Mouse (Mus musculus) heart, embryonic 16.5 days (tissue): Measurements from ENCODE around the gene Tcp1. TPM values are rescaled to one million over a fixed set of nuclear protein-coding genes. Genes with fewer than 3 reads are reported as not detected.
A peak's percentile ranks its signal among the peaks of the same experiment; 100 is the strongest.
"Not testable (repeated sequence)": the region's sequence is repeated elsewhere in the genome, so short reads cannot be mapped to it uniquely, and the experiment has no call there.

Experiments
- ATAC-seq: fragments of 200-750 bp; cut with Nextera tagmentation; replicated peaks from 2 replicates; pipeline ENCODE4 v1.8.0; 2017; ENCODE audit warnings: moderate number of reproducible peaks; ENCODE audit not compliant: insufficient read depth, low FRiP score; ENCODE audit errors: extremely low read depth
- H3K27ac ChIP-seq: fragments of 300-500 bp; sonication (generic); 2 replicates; pipeline ENCODE4 v1.5.1; 2014; ENCODE audit warnings: mild to moderate bottlenecking, low read length, control low read depth, moderate library complexity
- H3K27me3 ChIP-seq: fragments of 300-500 bp; sonication (generic); 2 replicates; pipeline ENCODE4 v1.6.1; 2014; ENCODE audit warnings: low read length, mixed read lengths; ENCODE audit not compliant: control insufficient read depth, insufficient read depth
- H3K36me3 ChIP-seq: fragments of 300-500 bp; sonication (generic); 2 replicates; pipeline ENCODE4 v1.6.1; 2014; ENCODE audit not compliant: control insufficient read depth, insufficient read depth
- H3K4me1 ChIP-seq: fragments of 300-500 bp; sonication (generic); 2 replicates; pipeline ENCODE4 v1.6.1; 2014; ENCODE audit warnings: low read length, mixed read lengths; ENCODE audit not compliant: control insufficient read depth, insufficient read depth
- H3K4me2 ChIP-seq: fragments of 300-500 bp; sonication (generic); 2 replicates; pipeline ENCODE4 v1.6.1; 2014; ENCODE audit warnings: low read depth, mild to moderate bottlenecking, control low read depth, low read length
- H3K4me3 ChIP-seq: fragments of 300-500 bp; sonication (generic); 2 replicates; pipeline ENCODE4 v1.5.1; 2014; ENCODE audit warnings: mild to moderate bottlenecking, control low read depth, low read length
- H3K9ac ChIP-seq: fragments of 300-500 bp; sonication (generic); 2 replicates; pipeline ENCODE4 v1.6.1; 2014; ENCODE audit warnings: low read length, control low read depth
- H3K9me3 ChIP-seq: fragments of 300-500 bp; sonication (generic); replicated peaks from 2 replicates; pipeline ENCODE4 v1.6.1; 2016; ENCODE audit warnings: low read length; ENCODE audit not compliant: control insufficient read depth
- WGBS: fragments of 180-500 bp; shearing (Covaris S2); extraction: QIAGEN DNeasy Blood & Tissue Kit; methylation state at CpG from one replicate; pipeline ENCODE4 v1.1.7; 2014; 5-methylcytosine and 5-hydroxymethylcytosine counted together
- polyA plus RNA-seq: library from polyadenylated mRNA; unstranded; fragments of >200 nt; fragmentation: Nextera tagmentation; extraction: Ambion mirVana; gene quantifications from 2 replicates; pipeline ENCODE4 v1.2.1, GENCODE M21; 2015

The Tcp1 gene
- polyA plus RNA-seq, 1 experiment from 2014 or later: 341 TPM

GRCm38 (mm10) chr17:12931576-12931975 lies 16.1 kb downstream of the Tcp1 start:
- H3K9me3 ChIP-seq, H3K4me3 ChIP-seq, H3K4me2 ChIP-seq, H3K9ac ChIP-seq, ATAC-seq, H3K27me3 ChIP-seq, H3K27ac ChIP-seq, H3K4me1 ChIP-seq, H3K36me3 ChIP-seq: not testable (repeated sequence)
- 87% methylated on average over 5 of the region's 5 CpGs for WGBS

GRCm38 (mm10) chr17:12935719-12936118 lies 20.2 kb downstream of the Tcp1 start:
- H3K9me3 ChIP-seq: no peaks in the 10 kb centered on the region
- H3K4me1 ChIP-seq: no peaks in the 10 kb centered on the region
- no peaks in the 10 kb centered on the region for H3K27me3 ChIP-seq
- no peak overlapping the region for H3K9ac ChIP-seq
- H3K27ac ChIP-seq: no peak overlapping the region
- H3K4me2 ChIP-seq: no peak overlapping the region
- no peak for ATAC-seq
- WGBS: 66% methylated on average over 4 of the region's 4 CpGs
- no peak overlapping the region for H3K4me3 ChIP-seq
- H3K36me3 ChIP-seq: no peaks in the 10 kb centered on the region

GRCm38 (mm10) chr17:12937412-12937970 lies 22.0 kb downstream of the Tcp1 start:
- 75% methylated on average over 2 of the region's 2 CpGs for WGBS
- Histone ChIP-seq H3K4me2 (no peak overlapping the region), H3K4me3 (no peak overlapping the region)

GRCm38 (mm10) chr17:12938077-12938476 lies 22.6 kb downstream of the Tcp1 start:
- Histone ChIP-seq H3K9me3 (no peaks in the 10 kb centered on the region), H3K27me3 (no peaks in the 10 kb centered on the region), H3K9ac (no peak overlapping the region), H3K4me3 (no peak overlapping the region), H3K4me2 (no peak overlapping the region), H3K4me1 (no peaks in the 10 kb centered on the region), H3K27ac (no peak overlapping the region), H3K36me3 (peaks cover 7% of the 10 kb centered on the region; the same call in 1 of the 2 replicates)
- WGBS: 51% methylated on average over 2 of the region's 2 CpGs
- no peak for ATAC-seq

More at GRCm38 (mm10) chr17:12937412-12937970, 22.0 kb downstream of the Tcp1 start:
- Histone ChIP-seq H3K9ac (no peak overlapping the region), H3K36me3 (peaks cover 1% of the 10 kb centered on the region; the same call in 1 of the 2 replicates), H3K27me3 (no peaks in the 10 kb centered on the region), H3K27ac (no peak overlapping the region), H3K4me1 (no peaks in the 10 kb centered on the region), H3K9me3 (no peaks in the 10 kb centered on the region)
- no peak for ATAC-seq

- peak overlapping the region; percentile 73 for H3K4me2 ChIP-seq
- H3K9ac ChIP-seq, H3K27ac ChIP-seq, H3K36me3 ChIP-seq, H3K4me1 ChIP-seq, H3K27me3 ChIP-seq, H3K9me3 ChIP-seq, ATAC-seq: not testable (repeated sequence)
- 19% methylated on average over 2 of the region's 12 CpGs for WGBS
- H3K4me3 ChIP-seq: peak overlapping the region; percentile 34
These were observed 24.1 kb downstream of the Tcp1 start for GRCm38 (mm10) chr17:12939377-12940148.

GRCm38 (mm10) chr17:12940151-12940805 lies 24.8 kb downstream of the Tcp1 start, which contains the start of gene Acat3:
Gene Acat3, minus strand, starts transcription at chr17:12940600.
- Histone ChIP-seq H3K36me3 (peaks cover 7% of the 10 kb centered on the region; the same call in 1 of the 2 replicates), H3K9me3 (no peaks in the 10 kb centered on the region), H3K4me2 (peak within 1 kb of the TSS; percentile 73), H3K27ac (no peak within 1 kb of the TSS), H3K4me1 (no peaks in the 10 kb centered on the region), H3K9ac (peak within 1 kb of the TSS; percentile 49; the same call in 1 of the 2 replicates), H3K27me3 (no peaks in the 10 kb centered on the region), H3K4me3 (peak within 1 kb of the TSS; percentile 34)
- WGBS: 15% methylated on average over 27 of the region's 27 CpGs
- peak; percentile 52 for ATAC-seq

- no peaks in the 10 kb centered on the region for H3K27me3 ChIP-seq
- H3K4me3 ChIP-seq: no peak overlapping the region
- no peak overlapping the region for H3K27ac ChIP-seq
These were observed 26.2 kb downstream of the Tcp1 start for GRCm38 (mm10) chr17:12941543-12942260.

GRCm38 (mm10) chr17:12942459-12943162 lies 27.1 kb downstream of the Tcp1 start:
- H3K4me3 ChIP-seq: no peak overlapping the region
- H3K27me3 ChIP-seq: no peaks in the 10 kb centered on the region
- WGBS: 90% methylated on average over 6 of the region's 6 CpGs
- no peaks in the 10 kb centered on the region for H3K4me1 ChIP-seq
- no peak for ATAC-seq
- H3K9me3 ChIP-seq: no peaks in the 10 kb centered on the region
- no peak overlapping the region for H3K4me2 ChIP-seq
- peaks cover 13% of the 10 kb centered on the region; the same call in 1 of the 2 replicates for H3K36me3 ChIP-seq
- no peak overlapping the region for H3K27ac ChIP-seq
- H3K9ac ChIP-seq: no peak overlapping the region

More at GRCm38 (mm10) chr17:12941543-12942260, 26.2 kb downstream of the Tcp1 start:
- Histone ChIP-seq H3K4me1 (no peaks in the 10 kb centered on the region), H3K9ac (no peak overlapping the region), H3K4me2 (no peak overlapping the region), H3K9me3 (no peaks in the 10 kb centered on the region), H3K36me3 (peaks cover 12% of the 10 kb centered on the region; the same call in 1 of the 2 replicates)
- WGBS: 72% methylated on average over 8 of the region's 8 CpGs
- ATAC-seq: no peak
